Mouse (Mus musculus): ENCODE data around the gene Slc17a9. TPM values are rescaled to one million over a fixed set of nuclear protein-coding genes. Genes with fewer than 3 reads are reported as not detected.

Gene Slc17a9
- polyA plus RNA-seq, 1 experiment from 2014 or later = 0.42 TPM

DNA sequence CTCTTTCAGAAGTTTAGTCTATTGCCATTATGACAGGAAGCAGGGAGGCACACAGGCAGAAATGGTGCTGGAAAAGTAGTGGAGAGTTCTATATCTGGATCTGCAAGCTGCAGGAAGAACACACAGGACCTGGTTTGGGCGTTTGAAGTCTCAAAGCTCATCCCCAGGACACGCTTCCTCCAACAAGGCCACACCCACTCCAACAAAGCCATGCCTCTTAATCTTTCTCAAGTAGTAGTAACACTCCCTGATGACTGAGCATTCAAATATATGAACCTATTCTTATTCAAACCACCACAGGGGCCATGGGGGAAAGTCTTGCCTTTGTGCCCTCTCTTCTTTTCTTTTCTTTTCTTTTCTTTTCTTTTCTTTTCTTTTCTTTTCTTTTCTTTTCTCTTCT lies 55.2 kb downstream of the Slc17a9 start:
- no peak for ATAC-seq (ENCODE audit: insufficient read depth, low FRiP score, low TSS enrichment)
- DNase-seq (ENCODE audit: low spot score) = no peak
- H3K9ac ChIP-seq (ENCODE audit: low read length) = no peak overlapping the region
- no peak overlapping the region for H3K4me2 ChIP-seq (ENCODE audit: low read depth)
- peaks cover 50% of the 10 kb centered on the region for H3K27me3 ChIP-seq (ENCODE audit: control insufficient read depth, insufficient read depth, low read length)
- H3K4me1 ChIP-seq (ENCODE audit: control insufficient read depth, insufficient read depth, low read length) = 0 out of 2 replicates have a peak, but pooled peaks cover 3% of the 10 kb centered on the region
- no peak overlapping the region for H3K4me3 ChIP-seq (ENCODE audit: low read depth, low read length)
- WGBS = 12% methylated on average over 2 of the region's 2 CpGs
- H3K9me3 ChIP-seq (ENCODE audit: control insufficient read depth, low read length) = no peaks in the 10 kb centered on the region
- H3K27ac ChIP-seq (ENCODE audit: low read depth, low read length) = no peak overlapping the region
- H3K36me3 ChIP-seq (ENCODE audit: control insufficient read depth, insufficient read depth, low read length) = no peaks in the 10 kb centered on the region

DNA sequence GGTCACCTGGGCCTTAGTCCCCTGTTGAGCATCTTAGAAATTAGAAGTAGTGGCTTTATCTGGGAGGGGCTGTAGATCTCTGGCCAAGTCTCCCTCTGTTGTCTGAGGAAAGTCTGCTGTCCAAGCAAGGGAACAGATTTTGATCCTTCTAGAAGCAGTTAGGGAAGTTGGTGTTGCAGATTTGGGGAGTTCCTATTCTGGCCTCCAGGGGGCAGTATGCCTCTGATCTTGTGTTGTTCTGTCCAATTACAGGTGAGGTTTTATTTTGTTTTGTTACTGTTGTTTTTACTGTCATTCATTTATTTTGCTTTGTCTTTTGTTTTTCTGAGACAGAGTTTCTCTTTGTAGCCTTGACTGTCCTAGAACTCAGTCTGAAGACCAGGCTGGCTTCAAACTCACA lies 61.7 kb downstream of the Slc17a9 start:
- peak; percentile 38 for DNase-seq (ENCODE audit: low spot score)
- no peaks in the 10 kb centered on the region for H3K36me3 ChIP-seq (ENCODE audit: control insufficient read depth, insufficient read depth, low read length)
- H3K27ac ChIP-seq (ENCODE audit: low read depth, low read length) = no peak overlapping the region
- no peaks in the 10 kb centered on the region; the same call in 1 of the 2 replicates for H3K27me3 ChIP-seq (ENCODE audit: control insufficient read depth, insufficient read depth, low read length)
- no peak overlapping the region for H3K4me3 ChIP-seq (ENCODE audit: low read depth, low read length)
- H3K9ac ChIP-seq (ENCODE audit: low read length) = no peak overlapping the region
- no peak overlapping the region for H3K4me2 ChIP-seq (ENCODE audit: low read depth)
- no peaks in the 10 kb centered on the region for H3K4me1 ChIP-seq (ENCODE audit: control insufficient read depth, insufficient read depth, low read length)
- no peak for ATAC-seq (ENCODE audit: insufficient read depth, low FRiP score, low TSS enrichment)
- H3K9me3 ChIP-seq (ENCODE audit: control insufficient read depth, low read length) = no peaks in the 10 kb centered on the region

DNA sequence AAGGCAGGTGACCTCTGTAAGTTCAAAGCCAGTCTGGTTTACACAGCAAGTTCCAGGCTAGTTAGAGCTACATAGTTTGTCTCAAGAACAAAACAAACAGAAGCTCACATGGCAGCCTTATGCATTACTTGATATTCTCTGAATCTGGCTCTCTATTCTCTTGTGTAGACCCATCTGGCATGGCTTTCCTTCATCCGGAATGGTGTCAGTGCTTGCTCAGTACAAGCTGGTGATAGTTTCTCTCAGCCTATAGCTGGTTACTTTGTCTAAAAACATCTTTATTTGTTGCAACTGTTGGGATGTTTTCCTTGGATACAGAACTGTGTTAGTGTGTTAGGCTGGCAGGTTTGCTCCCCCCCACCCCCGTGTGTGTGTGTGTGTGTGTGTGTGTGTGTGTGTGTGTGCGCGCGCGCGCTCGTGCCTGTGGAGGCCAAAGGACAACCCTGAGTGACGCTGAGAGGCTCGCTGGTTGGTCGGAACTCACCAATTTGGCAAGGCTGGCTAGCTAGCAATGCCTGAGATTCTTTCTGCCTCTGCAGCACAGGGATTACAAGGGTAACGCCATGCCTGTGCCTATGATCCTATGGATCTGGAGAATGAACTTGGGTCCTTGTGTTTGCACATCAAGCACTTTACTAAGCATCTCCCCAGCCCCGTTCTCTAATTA lies 62.6 kb downstream of the Slc17a9 start:
- H3K27me3 ChIP-seq (ENCODE audit: control insufficient read depth, insufficient read depth, low read length) = no peaks in the 10 kb centered on the region; the same call in 1 of the 2 replicates
- ATAC-seq (ENCODE audit: insufficient read depth, low FRiP score, low TSS enrichment) = no peak
- WGBS = 85% methylated on average over 13 of the region's 13 CpGs

DNA sequence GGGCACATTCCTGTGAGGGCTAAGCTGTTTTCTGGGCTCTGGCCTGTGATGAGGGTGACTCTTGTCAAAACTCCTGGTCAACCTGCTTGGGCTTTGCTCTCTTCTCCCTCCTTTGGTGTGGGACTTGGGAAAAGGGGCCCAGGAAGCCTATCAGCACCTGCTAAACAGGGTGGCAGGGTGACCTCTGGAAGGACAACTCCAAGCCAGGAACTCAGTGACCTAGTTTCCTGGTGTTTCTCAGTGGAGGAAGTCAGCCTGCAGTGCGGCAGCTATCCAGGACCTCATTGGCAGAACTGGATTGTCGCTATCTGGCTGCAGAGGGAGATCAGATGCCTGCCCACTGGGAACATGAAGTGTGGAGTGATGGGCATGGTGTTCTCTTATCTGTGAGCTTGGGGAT lies 63.3 kb downstream of the Slc17a9 start:
- Histone ChIP-seq H3K4me3 (ENCODE audit: low read depth, low read length) (no peak overlapping the region), H3K36me3 (ENCODE audit: control insufficient read depth, insufficient read depth, low read length) (no peaks in the 10 kb centered on the region), H3K9me3 (ENCODE audit: control insufficient read depth, low read length) (no peaks in the 10 kb centered on the region), H3K4me1 (ENCODE audit: control insufficient read depth, insufficient read depth, low read length) (no peaks in the 10 kb centered on the region), H3K27ac (ENCODE audit: low read depth, low read length) (no peak overlapping the region), H3K27me3 (ENCODE audit: control insufficient read depth, insufficient read depth, low read length) (no peaks in the 10 kb centered on the region; the same call in 1 of the 2 replicates), H3K9ac (ENCODE audit: low read length) (no peak overlapping the region), H3K4me2 (ENCODE audit: low read depth) (no peak overlapping the region)
- 53% methylated on average over 2 of the region's 2 CpGs for WGBS
- ATAC-seq (ENCODE audit: insufficient read depth, low FRiP score, low TSS enrichment) = no peak
- no peak for DNase-seq (ENCODE audit: low spot score)

More for the DNA sequence above, 62.6 kb downstream of the Slc17a9 start:
- no peak overlapping the region for H3K4me2 ChIP-seq (ENCODE audit: low read depth)
- no peaks in the 10 kb centered on the region for H3K9me3 ChIP-seq (ENCODE audit: control insufficient read depth, low read length)
- no peaks in the 10 kb centered on the region for H3K4me1 ChIP-seq (ENCODE audit: control insufficient read depth, insufficient read depth, low read length)
- no peak overlapping the region for H3K4me3 ChIP-seq (ENCODE audit: low read depth, low read length)
- H3K27ac ChIP-seq (ENCODE audit: low read depth, low read length) = no peak overlapping the region
- DNase-seq (ENCODE audit: low spot score) = no peak
- H3K36me3 ChIP-seq (ENCODE audit: control insufficient read depth, insufficient read depth, low read length) = no peaks in the 10 kb centered on the region
- no peak overlapping the region for H3K9ac ChIP-seq (ENCODE audit: low read length)

DNA sequence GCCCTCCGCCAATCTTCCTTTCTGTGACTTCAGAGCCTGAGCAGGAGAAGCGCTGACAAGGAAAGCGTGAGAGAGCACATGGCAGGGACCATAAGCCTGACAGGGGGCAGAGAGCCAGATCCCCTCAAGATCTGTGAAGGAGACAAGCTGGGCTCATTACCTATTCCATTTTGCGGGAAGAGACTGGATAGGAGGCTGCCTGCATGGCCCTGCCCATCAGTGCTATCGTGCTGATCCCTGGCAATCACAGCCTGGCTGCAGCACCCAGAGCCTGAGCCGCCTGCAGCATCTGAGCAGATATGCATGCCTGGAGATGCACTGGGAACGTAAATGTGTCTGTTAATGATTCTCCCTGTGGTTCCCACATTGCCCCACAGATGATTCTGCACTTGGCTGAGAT lies 63.8 kb downstream of the Slc17a9 start:
- no peak overlapping the region for H3K4me2 ChIP-seq (ENCODE audit: low read depth)
- ATAC-seq (ENCODE audit: insufficient read depth, low FRiP score, low TSS enrichment) = no peak

DNA sequence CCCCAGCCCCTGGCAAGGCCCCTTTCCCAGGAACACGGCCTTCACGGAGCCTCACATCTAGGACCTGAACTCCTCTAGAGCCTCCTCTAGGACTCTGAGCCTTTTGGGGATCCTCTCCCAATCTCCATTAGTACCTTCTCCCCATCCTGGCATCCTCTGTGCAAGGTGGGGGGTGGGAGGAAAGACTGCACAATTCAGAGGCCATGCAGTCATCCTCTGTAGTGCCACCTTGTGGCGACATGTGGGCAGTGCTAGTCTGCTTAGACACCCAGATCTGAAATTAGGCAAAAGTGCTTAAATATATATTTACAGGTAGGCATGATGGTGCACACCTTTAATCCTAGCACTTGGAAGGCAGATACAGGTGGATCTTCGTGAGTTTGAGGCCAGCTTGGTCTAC lies 66.6 kb downstream of the Slc17a9 start:
- no peak; the same call in 1 of the 2 replicates for ATAC-seq (ENCODE audit: insufficient read depth, low FRiP score, low TSS enrichment)
- 46% methylated on average over 4 of the region's 4 CpGs for WGBS

More for the DNA sequence above, 63.8 kb downstream of the Slc17a9 start:
- Histone ChIP-seq H3K27ac (ENCODE audit: low read depth, low read length) (no peak overlapping the region), H3K4me1 (ENCODE audit: control insufficient read depth, insufficient read depth, low read length) (no peaks in the 10 kb centered on the region), H3K27me3 (ENCODE audit: control insufficient read depth, insufficient read depth, low read length) (no peaks in the 10 kb centered on the region; the same call in 1 of the 2 replicates), H3K9me3 (ENCODE audit: control insufficient read depth, low read length) (no peaks in the 10 kb centered on the region), H3K4me3 (ENCODE audit: low read depth, low read length) (no peak overlapping the region), H3K36me3 (ENCODE audit: control insufficient read depth, insufficient read depth, low read length) (no peaks in the 10 kb centered on the region), H3K9ac (ENCODE audit: low read length) (no peak overlapping the region)
- DNase-seq (ENCODE audit: low spot score) = no peak
- WGBS = 13% methylated on average over 6 of the region's 7 CpGs

More for the DNA sequence above, 66.6 kb downstream of the Slc17a9 start:
- Histone ChIP-seq H3K9me3 (ENCODE audit: control insufficient read depth, low read length) (no peaks in the 10 kb centered on the region), H3K27me3 (ENCODE audit: control insufficient read depth, insufficient read depth, low read length) (no peaks in the 10 kb centered on the region; the same call in 1 of the 2 replicates), H3K36me3 (ENCODE audit: control insufficient read depth, insufficient read depth, low read length) (no peaks in the 10 kb centered on the region), H3K4me2 (ENCODE audit: low read depth) (no peak overlapping the region), H3K4me1 (ENCODE audit: control insufficient read depth, insufficient read depth, low read length) (no peaks in the 10 kb centered on the region; the same call in 1 of the 2 replicates), H3K9ac (ENCODE audit: low read length) (no peak overlapping the region), H3K4me3 (ENCODE audit: low read depth, low read length) (no peak overlapping the region), H3K27ac (ENCODE audit: low read depth, low read length) (no peak overlapping the region)
- peak; percentile 66 for DNase-seq (ENCODE audit: low spot score)

Other genes with a start within 250 kb of the Slc17a9 start
- gene Ntsr1, start 225.3 kb upstream of the Slc17a9 start, polyA plus RNA-seq (2014; fragmentation: Nextera tagmentation; extraction: Ambion mirVana) = 0.15 and 0.69 TPM in 2 replicates
- gene Mrgbp, start 144.0 kb upstream of the Slc17a9 start, polyA plus RNA-seq (2014; fragmentation: Nextera tagmentation; extraction: Ambion mirVana) = 40.8 and 41.8 TPM in 2 replicates
- 98.0 and 106 TPM in 2 replicates for gene Ogfr, start 136.0 kb upstream of the Slc17a9 start, polyA plus RNA-seq (2014; fragmentation: Nextera tagmentation; extraction: Ambion mirVana)
- 19.9 and 23.1 TPM in 2 replicates for gene Col9a3, start 127.5 kb upstream of the Slc17a9 start, polyA plus RNA-seq (2014; fragmentation: Nextera tagmentation; extraction: Ambion mirVana)
- 0.30 and 0.81 TPM in 2 replicates for gene Tcfl5, start 82.6 kb upstream of the Slc17a9 start, polyA plus RNA-seq (2014; fragmentation: Nextera tagmentation; extraction: Ambion mirVana)
- gene Dido1, start 15.3 kb upstream of the Slc17a9 start, polyA plus RNA-seq (2014; fragmentation: Nextera tagmentation; extraction: Ambion mirVana) = 31.5 and 32.5 TPM in 2 replicates
- 59.9 and 66.0 TPM in 2 replicates for gene Gid8, start 15.1 kb upstream of the Slc17a9 start, polyA plus RNA-seq (2014; fragmentation: Nextera tagmentation; extraction: Ambion mirVana)
- gene Bhlhe23, start 51.6 kb downstream of the Slc17a9 start, polyA plus RNA-seq (2014; fragmentation: Nextera tagmentation; extraction: Ambion mirVana) = 4.9 and 5.3 TPM in 2 replicates
- gene Ythdf1, start 195.7 kb downstream of the Slc17a9 start, polyA plus RNA-seq (2014; fragmentation: Nextera tagmentation; extraction: Ambion mirVana) = 75.7 and 77.9 TPM in 2 replicates
- gene Birc7, start 203.8 kb downstream of the Slc17a9 start, polyA plus RNA-seq (2014; fragmentation: Nextera tagmentation; extraction: Ambion mirVana) = 0.25 and 0.46 TPM in 2 replicates
- gene Nkain4, start 229.4 kb downstream of the Slc17a9 start, polyA plus RNA-seq (2014; fragmentation: Nextera tagmentation; extraction: Ambion mirVana) = 65.1 and 73.6 TPM in 2 replicates
- gene Arfgap1, start 242.0 kb downstream of the Slc17a9 start, polyA plus RNA-seq (2014; fragmentation: Nextera tagmentation; extraction: Ambion mirVana) = 60.2 and 61.4 TPM in 2 replicates